Mouse (Mus musculus): Measurements from ENCODE around the gene Sdccag8.

The Sdccag8 gene

DNA sequence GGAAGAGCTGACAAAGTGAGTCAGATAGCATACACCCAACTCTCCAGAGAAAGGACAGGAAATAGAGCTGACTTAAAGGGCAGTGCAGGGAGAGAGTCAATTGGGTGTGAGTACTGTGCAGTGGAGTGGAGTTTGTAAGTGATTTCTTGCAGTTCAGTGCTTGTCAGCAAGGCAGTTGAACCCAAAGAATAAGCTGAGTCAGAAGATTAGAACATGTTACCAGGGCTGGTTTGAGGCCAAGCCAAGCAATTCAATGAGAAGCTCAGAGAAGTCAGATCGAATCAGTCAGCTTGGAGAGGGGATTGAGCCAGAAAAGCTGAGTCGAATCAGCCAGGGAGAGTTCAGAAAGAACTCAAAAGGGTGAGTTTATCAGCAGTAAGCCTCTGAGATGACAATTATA lies 247.3 kb downstream of the Sdccag8 start:
- DNase-seq (ENCODE audit: low spot score): no peak

DNA sequence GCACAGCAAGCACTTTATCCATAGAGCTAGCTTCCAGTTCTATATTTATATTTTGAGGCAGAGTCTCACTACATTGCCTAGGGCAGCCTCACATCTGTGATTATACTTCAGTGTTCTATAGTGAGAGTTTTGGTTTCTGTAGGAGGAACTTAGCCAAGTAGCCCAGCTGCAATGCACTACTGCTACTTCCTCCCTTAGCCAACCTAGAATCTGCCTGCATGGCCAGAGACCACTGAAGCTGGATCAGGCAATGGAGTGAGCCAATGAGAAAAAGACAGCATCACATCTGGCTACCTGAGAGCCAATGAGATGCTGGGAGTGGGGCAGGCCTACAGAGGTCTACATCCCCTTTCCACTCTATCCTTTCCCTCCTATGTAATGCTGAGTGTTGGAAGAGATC lies 251.3 kb downstream of the Sdccag8 start:
- no peak for DNase-seq (ENCODE audit: low spot score)

DNA sequence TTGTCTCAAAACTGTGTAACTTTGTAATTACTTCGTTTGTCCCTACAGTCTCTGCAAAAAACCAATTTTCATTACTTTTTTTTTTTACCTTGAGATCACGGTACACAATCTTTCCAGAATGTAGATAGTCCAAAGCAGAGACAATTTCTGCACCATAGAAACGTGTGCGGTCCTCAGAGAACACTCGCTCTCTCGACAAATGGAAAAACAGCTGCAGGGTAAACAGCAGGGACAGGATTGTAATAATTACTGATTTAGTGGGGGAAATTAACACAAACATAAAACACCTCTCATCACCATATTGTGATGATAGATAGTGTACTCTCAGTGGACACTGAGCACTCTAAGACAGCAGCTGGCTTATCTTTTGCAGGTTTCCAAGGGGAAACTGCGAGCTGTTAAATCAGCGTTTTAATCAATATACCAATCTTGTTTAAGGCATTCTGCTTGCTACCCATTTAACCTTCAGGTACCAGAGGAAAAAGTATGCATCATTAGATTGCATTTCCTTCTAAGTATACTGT lies 252.7 kb downstream of the Sdccag8 start:
- DNase-seq (ENCODE audit: low spot score): no peak

DNA sequence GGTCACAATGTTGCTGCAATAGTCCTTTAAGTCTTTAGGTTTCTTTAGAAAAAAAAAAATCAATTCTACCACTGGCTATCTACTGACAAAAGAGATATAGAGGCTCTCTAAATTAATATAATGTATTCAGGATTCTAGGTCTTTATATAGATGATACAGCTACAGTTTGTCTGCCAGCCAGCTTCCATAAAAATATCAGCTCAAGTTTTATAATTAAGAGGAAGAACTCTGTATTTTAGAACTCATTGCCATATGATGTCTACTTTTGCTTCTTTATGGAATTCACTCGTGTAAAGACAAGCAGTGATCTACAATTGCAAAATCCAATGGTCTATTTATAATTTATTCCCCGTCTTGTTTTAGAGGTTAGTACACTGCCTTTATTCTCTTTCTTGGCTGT lies 254.7 kb downstream of the Sdccag8 start:
- no peak for DNase-seq (ENCODE audit: low spot score)
